Mouse (Mus musculus) megakaryocyte, embryonic 14.5 days (primary cell): ENCODE measurements around the gene Eif2b5. TPM values are rescaled to one million over a fixed set of nuclear protein-coding genes. Genes with fewer than 3 reads are reported as not detected.
"Not testable (repeated sequence)": the region's sequence is repeated elsewhere in the genome, so short reads cannot be mapped to it uniquely, and the experiment has no call there.

Experiments
- H3K27me3 ChIP-seq: replicated peaks from 2 replicates; pipeline ENCODE3; 2012; ENCODE audit warnings: inconsistent platforms
- H3K36me3 ChIP-seq: replicated peaks from 2 replicates; pipeline ENCODE3; 2012; ENCODE audit warnings: low read length, inconsistent platforms, mixed read lengths
- H3K4me1 ChIP-seq: 2 replicates; pipeline ENCODE4 v1.6.1; 2012; ENCODE audit warnings: inconsistent platforms
- H3K4me3 ChIP-seq: replicated peaks from 2 replicates; pipeline ENCODE3; 2012; ENCODE audit warnings: moderate library complexity, mild to moderate bottlenecking, inconsistent platforms
- H3K9me3 ChIP-seq: 2 replicates; pipeline ENCODE4 v1.6.1; 2012; ENCODE audit warnings: inconsistent platforms
- FLI1 ChIP-seq: IDR thresholded peaks from 2 replicates; pipeline ENCODE4 v1.6.1; 2012; ENCODE audit warnings: low read length, inconsistent platforms, mixed read lengths
- GATA1 ChIP-seq: IDR thresholded peaks from 3 replicates; pipeline ENCODE4 v1.6.1; 2012; ENCODE audit warnings: mixed read lengths, low read length, inconsistent platforms, borderline replicate concordance
- polyA plus RNA-seq: library from polyadenylated mRNA; stranded (reverse); fragments of >175 nt; gene quantifications from 2 replicates; pipeline ENCODE4 v1.2.3, GENCODE M21; 2012; ENCODE audit warnings: low replicate concordance; ENCODE audit not compliant: insufficient read depth

Eif2b5 gene
- polyA plus RNA-seq, 1 experiment = 9.1 TPM

DNA sequence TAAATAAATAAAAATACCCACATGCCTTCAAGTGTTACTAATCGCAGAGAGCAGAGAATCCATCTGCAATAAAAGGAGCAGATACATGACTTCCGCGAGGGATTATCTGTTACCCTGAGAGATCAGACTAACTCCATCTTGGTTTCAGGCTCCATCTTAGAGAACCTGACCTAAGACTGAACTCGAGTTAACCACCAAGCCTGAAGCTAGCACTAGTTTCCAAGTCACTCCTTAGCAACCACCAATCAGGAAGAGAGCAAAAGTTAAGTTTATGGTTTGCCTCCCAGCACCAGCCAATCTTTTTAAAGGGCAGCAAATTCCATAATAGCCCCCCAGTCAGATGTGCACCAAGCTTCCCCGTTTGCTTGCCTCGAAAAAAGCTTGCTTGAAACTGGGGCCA lies 23.8 kb upstream of the Eif2b5 start:
- Histone ChIP-seq H3K27me3 (no peaks in the 10 kb centered on the region), H3K36me3 (no peaks in the 10 kb centered on the region), H3K9me3 (0 out of 2 replicates have a peak, but pooled peaks cover 10% of the 10 kb centered on the region), H3K4me3 (no peak overlapping the region), H3K4me1 (0 out of 2 replicates have a peak, but pooled peaks cover 3% of the 10 kb centered on the region)
- TF ChIP-seq FLI1 = no peak
- no peak for TF ChIP-seq GATA1

DNA sequence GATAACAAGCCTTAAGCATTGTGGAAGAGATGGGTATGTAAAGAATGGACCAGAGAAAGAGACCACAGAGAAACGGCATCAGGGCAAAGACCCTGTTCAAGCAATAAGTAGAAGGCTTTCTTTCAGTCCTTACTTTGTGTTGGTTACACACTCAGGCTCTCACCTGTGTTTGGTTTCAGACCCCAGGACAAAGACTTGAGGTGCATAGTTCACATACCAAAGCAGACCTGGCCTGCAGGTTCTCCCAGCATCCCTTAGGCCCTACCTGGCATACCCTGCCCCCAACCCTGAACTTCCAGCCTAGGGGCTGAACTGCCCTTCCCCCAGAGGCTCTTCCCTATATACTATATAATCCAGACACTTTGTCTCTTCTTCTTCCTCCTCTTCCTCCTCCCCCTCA lies 23.3 kb upstream of the Eif2b5 start:
- Histone ChIP-seq H3K36me3 (no peaks in the 10 kb centered on the region), H3K9me3 (0 out of 2 replicates have a peak, but pooled peaks cover 10% of the 10 kb centered on the region), H3K4me3 (no peak overlapping the region), H3K4me1 (0 out of 2 replicates have a peak, but pooled peaks cover 3% of the 10 kb centered on the region), H3K27me3 (no peaks in the 10 kb centered on the region)
- TF ChIP-seq FLI1 (no peak), GATA1 (no peak)

DNA sequence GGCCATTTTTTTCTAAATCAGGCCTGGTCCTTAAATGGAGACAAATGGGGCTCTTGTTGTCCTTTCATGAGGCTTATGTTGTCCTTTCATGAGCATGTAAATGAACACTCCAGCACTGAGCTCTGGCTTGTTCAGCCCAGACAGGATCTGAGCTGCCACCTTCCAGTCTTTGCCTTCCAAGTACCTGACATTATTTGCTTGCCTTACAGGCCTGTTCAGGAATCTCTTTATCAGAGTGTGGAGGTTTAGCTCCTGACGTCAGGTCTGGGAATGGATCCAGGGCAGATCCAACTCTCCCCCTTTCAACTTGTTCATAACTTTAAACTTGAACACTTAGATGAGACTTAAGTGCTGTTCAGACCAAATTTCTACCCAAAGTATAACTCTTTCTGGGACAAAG lies 21.8 kb upstream of the Eif2b5 start:
- Histone ChIP-seq H3K9me3 (peaks cover 8% of the 10 kb centered on the region), H3K4me1 (0 out of 2 replicates have a peak, but pooled peaks cover 3% of the 10 kb centered on the region), H3K36me3 (no peaks in the 10 kb centered on the region), H3K4me3 (no peak overlapping the region), H3K27me3 (peaks cover 3% of the 10 kb centered on the region)
- TF ChIP-seq FLI1 (no peak), GATA1 (no peak)

DNA sequence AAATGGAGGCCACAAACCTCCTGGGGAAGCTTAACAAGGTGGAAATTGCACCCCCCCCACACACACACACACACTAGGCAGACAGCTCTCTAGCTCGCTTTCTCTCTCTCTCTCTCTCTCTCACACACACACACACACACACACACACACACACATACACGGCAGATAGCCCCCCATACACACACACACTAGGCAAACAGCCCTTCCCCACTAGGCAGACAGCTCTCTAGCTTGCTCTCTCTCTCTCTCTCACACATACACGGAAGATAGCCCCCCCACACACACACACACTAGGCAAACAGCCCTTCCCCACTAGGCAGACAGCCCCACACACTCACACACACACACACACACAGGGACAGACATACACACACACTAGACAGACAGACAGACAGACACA lies 21.3 kb upstream of the Eif2b5 start:
- 0 out of 2 replicates have a peak, but pooled peaks cover 3% of the 10 kb centered on the region for H3K4me1 ChIP-seq
- H3K27me3 ChIP-seq = peaks cover 3% of the 10 kb centered on the region
- TF ChIP-seq GATA1 = no peak
- no peak for TF ChIP-seq FLI1
- H3K36me3 ChIP-seq = no peaks in the 10 kb centered on the region
- H3K4me3 ChIP-seq = no peak overlapping the region
- peaks cover 8% of the 10 kb centered on the region for H3K9me3 ChIP-seq

DNA sequence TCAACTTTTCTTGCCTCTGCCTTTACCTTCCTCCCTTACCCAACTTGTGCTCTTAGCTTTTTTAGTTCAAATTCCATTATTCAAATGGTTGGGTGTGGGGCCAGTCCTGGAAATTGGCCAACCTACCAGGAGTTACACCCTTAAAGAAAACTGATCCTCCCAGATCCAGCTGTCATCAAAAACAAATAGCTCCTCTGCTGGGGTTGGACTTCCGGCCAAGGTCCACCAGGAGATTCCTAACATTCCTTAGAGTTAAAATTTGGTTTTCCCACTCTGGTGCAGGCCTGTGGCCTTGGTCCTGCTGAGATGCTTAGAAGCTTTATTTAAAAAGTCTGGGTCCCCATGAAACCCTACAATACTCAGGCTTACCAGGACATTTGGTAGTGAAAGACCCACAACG lies 20.1 kb upstream of the Eif2b5 start:
- Histone ChIP-seq H3K9me3 (peaks cover 8% of the 10 kb centered on the region), H3K36me3 (no peaks in the 10 kb centered on the region), H3K4me1 (peaks cover 7% of the 10 kb centered on the region; the same call in 1 of the 2 replicates), H3K4me3 (no peak overlapping the region), H3K27me3 (peaks cover 3% of the 10 kb centered on the region)
- TF ChIP-seq GATA1 = no peak
- TF ChIP-seq FLI1 = no peak

DNA sequence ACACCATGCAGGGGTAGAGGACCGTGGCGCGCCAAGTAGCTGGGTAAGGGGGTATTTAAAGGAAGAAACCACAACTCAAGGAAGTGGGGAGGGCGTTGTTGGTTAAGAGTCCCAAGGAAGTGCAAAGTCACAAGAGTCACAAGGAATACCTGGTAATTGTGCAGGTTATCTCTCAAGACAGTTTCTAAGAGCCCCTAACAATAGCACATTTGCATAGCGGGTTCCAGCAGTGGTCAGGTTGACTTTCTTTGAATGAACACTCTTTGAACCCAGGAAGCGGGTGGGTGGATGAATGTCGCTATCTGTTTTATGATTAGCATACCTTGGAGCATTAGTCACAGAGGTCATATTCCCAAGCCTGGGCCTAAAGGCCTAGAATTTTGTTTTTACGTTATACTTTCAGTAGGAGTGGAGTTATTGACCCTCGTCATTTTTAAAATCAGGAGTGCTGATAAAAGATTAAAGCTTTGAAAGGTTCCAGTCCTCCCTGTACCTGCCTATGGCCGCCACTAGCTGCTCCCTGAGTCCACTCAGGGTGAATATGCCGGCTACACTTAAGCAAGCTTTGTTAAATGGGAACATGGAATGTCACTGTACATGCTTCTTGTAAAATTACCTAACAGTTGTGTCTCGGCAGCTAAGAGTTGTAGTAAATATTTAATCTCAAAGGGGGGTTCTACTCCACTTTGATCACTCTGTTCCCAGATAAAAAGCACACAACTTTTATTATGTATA lies 19.4 kb upstream of the Eif2b5 start:
- not testable (repeated sequence) for H3K36me3 ChIP-seq, H3K4me1 ChIP-seq, H3K9me3 ChIP-seq, H3K27me3 ChIP-seq, H3K4me3 ChIP-seq

DNA sequence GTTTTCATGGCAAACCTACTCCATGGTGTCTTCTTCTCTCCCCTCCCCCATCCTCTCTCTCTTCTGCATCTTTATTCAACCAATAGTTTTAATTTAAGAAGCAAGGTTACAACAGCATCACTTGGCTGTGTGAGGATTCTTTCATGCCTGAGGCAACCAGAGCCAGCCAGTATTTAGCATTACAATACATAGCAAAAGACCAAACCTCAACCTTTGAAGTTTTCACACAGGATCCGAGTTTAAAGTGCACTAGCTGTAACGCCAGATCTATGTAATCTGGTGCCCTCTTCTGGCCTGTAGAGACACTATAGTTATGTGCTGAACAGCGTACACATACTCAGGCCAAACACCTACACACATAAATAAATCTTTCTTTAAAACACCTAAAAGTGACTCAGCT lies 18.5 kb upstream of the Eif2b5 start:
- H3K36me3 ChIP-seq = no peaks in the 10 kb centered on the region
- H3K27me3 ChIP-seq = peaks cover 3% of the 10 kb centered on the region
- no peak overlapping the region for H3K4me3 ChIP-seq
- peaks cover 12% of the 10 kb centered on the region for H3K4me1 ChIP-seq
- peaks cover 8% of the 10 kb centered on the region for H3K9me3 ChIP-seq
- TF ChIP-seq GATA1 (no peak), FLI1 (no peak)

DNA sequence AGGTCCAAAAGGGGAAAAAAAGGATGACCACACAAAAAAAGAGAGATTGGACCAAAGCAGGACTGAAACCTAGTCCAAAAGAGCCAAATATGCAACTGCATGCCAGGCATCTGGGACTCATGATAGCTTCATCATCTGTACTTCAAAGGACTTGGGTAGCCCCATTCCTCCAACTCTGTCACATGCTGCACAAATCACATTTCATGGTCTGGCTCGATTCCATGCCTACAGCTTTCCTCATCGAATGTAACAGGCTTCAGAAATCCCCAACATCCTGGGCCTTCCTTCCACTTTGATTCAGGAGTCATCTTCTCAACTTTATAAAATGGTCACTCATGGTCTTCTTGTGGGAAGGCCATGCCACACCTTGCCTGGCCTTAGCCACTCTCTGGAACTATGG lies 16.9 kb upstream of the Eif2b5 start:
- Histone ChIP-seq H3K36me3 (no peaks in the 10 kb centered on the region), H3K4me3 (no peak overlapping the region), H3K9me3 (peaks cover 18% of the 10 kb centered on the region), H3K27me3 (peaks cover 3% of the 10 kb centered on the region), H3K4me1 (peaks cover 12% of the 10 kb centered on the region)
- TF ChIP-seq GATA1 = no peak
- no peak for TF ChIP-seq FLI1

DNA sequence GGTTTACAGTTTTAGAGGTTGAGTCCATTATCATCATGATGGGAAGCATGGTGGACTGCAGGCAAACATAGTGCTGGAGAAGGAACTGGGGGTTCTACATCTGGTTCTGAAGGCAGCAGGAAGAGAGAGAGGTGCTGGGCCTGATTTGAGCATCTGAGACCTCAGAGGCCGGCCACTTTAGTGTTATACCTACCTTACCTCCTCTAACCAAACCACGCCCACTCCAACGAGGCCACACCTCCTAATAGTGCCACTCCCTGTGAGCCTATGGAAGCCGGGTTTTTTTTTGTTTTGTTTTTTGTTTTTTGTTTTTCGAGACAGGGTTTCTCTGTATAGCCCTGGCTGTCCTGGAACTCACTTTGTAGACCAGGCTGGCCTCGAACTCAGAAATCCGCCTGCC lies 14.9 kb upstream of the Eif2b5 start:
- H3K36me3 ChIP-seq, H3K4me3 ChIP-seq, H3K27me3 ChIP-seq: not testable (repeated sequence)
- peaks cover 16% of the 10 kb centered on the region for H3K9me3 ChIP-seq
- H3K4me1 ChIP-seq = peaks cover 16% of the 10 kb centered on the region

DNA sequence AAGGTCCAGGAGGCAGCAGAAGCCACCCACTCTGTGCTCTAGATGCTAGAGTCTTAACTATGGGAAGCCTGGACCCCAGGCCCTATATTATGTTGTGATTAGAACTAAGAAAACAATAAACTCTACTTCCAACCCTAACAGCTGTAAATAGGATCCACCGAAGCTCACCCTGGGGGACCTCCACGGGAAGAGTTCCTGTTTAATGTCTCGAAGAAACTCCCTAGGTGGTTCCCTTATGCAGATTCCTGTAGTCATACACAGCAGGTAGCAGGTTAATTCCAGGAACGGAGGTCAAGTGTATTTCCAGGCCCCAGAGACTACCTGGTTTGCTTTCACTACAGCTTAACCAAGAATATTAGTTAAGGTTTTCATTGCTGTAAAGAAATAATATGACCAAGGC lies 13.6 kb upstream of the Eif2b5 start:
- peaks cover 6% of the 10 kb centered on the region for H3K27me3 ChIP-seq
- TF ChIP-seq FLI1 = no peak
- no peak for TF ChIP-seq GATA1
- H3K9me3 ChIP-seq = peaks cover 14% of the 10 kb centered on the region
- H3K36me3 ChIP-seq = no peaks in the 10 kb centered on the region
- H3K4me3 ChIP-seq = no peak overlapping the region
- H3K4me1 ChIP-seq = peaks cover 17% of the 10 kb centered on the region

DNA sequence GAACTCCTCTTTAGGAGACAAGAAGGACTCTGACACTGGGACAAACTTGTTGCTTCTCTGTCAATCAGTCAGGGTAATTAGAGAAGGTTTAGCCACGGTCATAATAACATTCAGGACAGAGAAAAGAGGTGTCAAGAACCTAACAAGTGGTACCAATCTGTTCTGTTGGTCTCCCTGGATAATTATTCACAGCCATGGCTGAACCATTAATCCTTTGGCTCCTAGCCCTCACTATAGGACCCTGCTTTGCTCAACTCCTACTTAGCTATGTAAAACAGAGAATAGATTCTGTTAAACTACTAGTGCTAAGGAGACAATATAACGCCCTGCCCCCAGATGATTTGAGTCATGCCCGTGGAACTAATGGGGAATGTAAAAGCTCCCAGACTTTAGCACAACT lies 12.6 kb upstream of the Eif2b5 start:
- TF ChIP-seq GATA1 = no peak
- Histone ChIP-seq H3K36me3 (no peaks in the 10 kb centered on the region), H3K4me3 (no peak overlapping the region), H3K4me1 (peaks cover 24% of the 10 kb centered on the region), H3K9me3 (peaks cover 10% of the 10 kb centered on the region), H3K27me3 (peaks cover 6% of the 10 kb centered on the region)
